Mouse (Mus musculus): ENCODE results near the gene Nepn. TPM values are rescaled to one million over a fixed set of nuclear protein-coding genes. Genes with fewer than 3 reads are reported as not detected.

The Nepn gene
- polyA plus RNA-seq, 1 experiment from 2014 or later, result not detected

- H3K36me3 ChIP-seq (ENCODE audit: control insufficient read depth, insufficient read depth, low read length), result no peaks in the 10 kb centered on the region
- no peak overlapping the region for H3K4me2 ChIP-seq (replicated peaks; ENCODE audit: low read depth, low read length)
- H3K27me3 ChIP-seq (ENCODE audit: control insufficient read depth, insufficient read depth, low read length), result no peaks in the 10 kb centered on the region
- no peaks in the 10 kb centered on the region for H3K9me3 ChIP-seq (ENCODE audit: control insufficient read depth, low read length)
- H3K4me3 ChIP-seq (ENCODE audit: low read depth, low read length), result no peak overlapping the region
- 92% methylated on average over 2 of the region's 2 CpGs for WGBS
- H3K4me1 ChIP-seq (replicated peaks; ENCODE audit: control insufficient read depth, insufficient read depth, low read length), result no peaks in the 10 kb centered on the region
- H3K9ac ChIP-seq (ENCODE audit: low read depth, low read length), result no peak overlapping the region
- DNase-seq (ENCODE audit: low spot score), result no peak
- no peak for ATAC-seq (ENCODE audit: low FRiP score)
- no peak overlapping the region for H3K27ac ChIP-seq (ENCODE audit: low read depth, low read length)
These were observed 12.3 kb upstream of the Nepn start for GRCm38 (mm10) chr10:52376422-52376821.

DNA sequence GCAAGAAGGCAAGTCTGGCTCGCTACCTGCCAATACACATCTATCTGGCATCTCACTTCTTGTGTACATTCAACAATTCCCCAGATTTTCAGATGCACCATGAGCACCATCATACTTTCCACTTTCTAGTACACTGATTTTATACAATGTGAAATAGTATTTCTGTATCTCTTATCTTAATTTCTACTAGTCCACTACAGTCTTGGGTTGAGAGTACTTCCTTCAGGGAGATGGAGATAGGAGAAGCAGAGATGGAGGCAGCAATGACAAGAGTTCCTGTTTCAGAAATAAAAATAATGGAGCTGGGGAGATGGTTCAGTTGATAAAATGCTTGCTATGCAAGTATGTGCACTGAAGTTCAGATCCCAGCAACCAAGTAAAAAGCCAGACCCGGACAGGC is 11.0 kb upstream of the Nepn start:
- Histone ChIP-seq H3K4me3 (ENCODE audit: low read depth, low read length) (no peak overlapping the region), H3K27ac (ENCODE audit: low read depth, low read length) (no peak overlapping the region), H3K9me3 (ENCODE audit: control insufficient read depth, low read length) (no peaks in the 10 kb centered on the region), H3K4me1 (replicated peaks; ENCODE audit: control insufficient read depth, insufficient read depth, low read length) (no peaks in the 10 kb centered on the region), H3K4me2 (replicated peaks; ENCODE audit: low read depth, low read length) (no peak overlapping the region), H3K27me3 (ENCODE audit: control insufficient read depth, insufficient read depth, low read length) (no peaks in the 10 kb centered on the region), H3K36me3 (ENCODE audit: control insufficient read depth, insufficient read depth, low read length) (no peaks in the 10 kb centered on the region), H3K9ac (ENCODE audit: low read depth, low read length) (no peak overlapping the region)
- no peak for ATAC-seq (ENCODE audit: low FRiP score)
- WGBS, result 92% methylated on average over 2 of the region's 2 CpGs
- DNase-seq (ENCODE audit: low spot score), result no peak

- Histone ChIP-seq H3K27me3 (ENCODE audit: control insufficient read depth, insufficient read depth, low read length) (no peaks in the 10 kb centered on the region), H3K9me3 (ENCODE audit: control insufficient read depth, low read length) (no peaks in the 10 kb centered on the region), H3K4me3 (ENCODE audit: low read depth, low read length) (peak overlapping the region; percentile 73), H3K27ac (ENCODE audit: low read depth, low read length) (peak overlapping the region; percentile 90), H3K4me2 (replicated peaks; ENCODE audit: low read depth, low read length) (peak overlapping the region; percentile 72), H3K9ac (ENCODE audit: low read depth, low read length) (peak overlapping the region; percentile 89), H3K4me1 (replicated peaks; ENCODE audit: control insufficient read depth, insufficient read depth, low read length) (no peaks in the 10 kb centered on the region), H3K36me3 (ENCODE audit: control insufficient read depth, insufficient read depth, low read length) (no peaks in the 10 kb centered on the region)
- whole genome bisulfite sequencing, result under 1% methylated on average over 19 of the region's 19 CpGs
- peak; percentile 78 for ATAC-seq (ENCODE audit: low FRiP score)
- no peak for DNase-seq (ENCODE audit: low spot score)
These were observed 7.4 kb upstream of the Nepn start for GRCm38 (mm10) chr10:52381321-52381801.

- under 1% methylated on average over 62 of the region's 71 CpGs for WGBS
- ATAC-seq (ENCODE audit: low FRiP score) (peak; percentile 98), DNase-seq (ENCODE audit: low spot score) (peak; percentile 99)
- H3K9me3 ChIP-seq (ENCODE audit: control insufficient read depth, low read length), result no peaks in the 10 kb centered on the region
- H3K27ac ChIP-seq (ENCODE audit: low read depth, low read length), result peak within 1 kb of the TSS; percentile 90
- no peaks in the 10 kb centered on the region for H3K36me3 ChIP-seq (ENCODE audit: control insufficient read depth, insufficient read depth, low read length)
- peak within 1 kb of the TSS; percentile 73 for H3K4me3 ChIP-seq (ENCODE audit: low read depth, low read length)
- no peaks in the 10 kb centered on the region for H3K4me1 ChIP-seq (replicated peaks; ENCODE audit: control insufficient read depth, insufficient read depth, low read length)
- peak within 1 kb of the TSS; percentile 89 for H3K9ac ChIP-seq (ENCODE audit: low read depth, low read length)
- H3K4me2 ChIP-seq (replicated peaks; ENCODE audit: low read depth, low read length), result peak within 1 kb of the TSS; percentile 72
- no peaks in the 10 kb centered on the region for H3K27me3 ChIP-seq (ENCODE audit: control insufficient read depth, insufficient read depth, low read length)
These were observed 6.8 kb upstream of the Nepn start, which contains the start of gene Gopc for GRCm38 (mm10) chr10:52381845-52382591. TSS of gene Gopc (minus strand) at chr10:52382124.

GRCm38 (mm10) chr10:52383022-52383421 is 5.8 kb upstream of the Nepn start:
- H3K27me3 ChIP-seq (ENCODE audit: control insufficient read depth, insufficient read depth, low read length), result no peaks in the 10 kb centered on the region
- 0 out of 2 replicates have a peak overlapping the region, but pooled peaks have one; percentile 65 for H3K4me2 ChIP-seq (replicated peaks; ENCODE audit: low read depth, low read length)
- no peak for DNase-seq (ENCODE audit: low spot score)
- no peaks in the 10 kb centered on the region for H3K9me3 ChIP-seq (ENCODE audit: control insufficient read depth, low read length)
- ATAC-seq (ENCODE audit: low FRiP score), result no peak
- no peak overlapping the region for H3K27ac ChIP-seq (ENCODE audit: low read depth, low read length)
- no peak overlapping the region; the same call in 1 of the 2 replicates for H3K9ac ChIP-seq (ENCODE audit: low read depth, low read length)
- H3K36me3 ChIP-seq (ENCODE audit: control insufficient read depth, insufficient read depth, low read length), result no peaks in the 10 kb centered on the region
- no peaks in the 10 kb centered on the region for H3K4me1 ChIP-seq (replicated peaks; ENCODE audit: control insufficient read depth, insufficient read depth, low read length)
- no peak overlapping the region; the same call in 1 of the 2 replicates for H3K4me3 ChIP-seq (ENCODE audit: low read depth, low read length)
- WGBS, result 82% methylated on average over 6 of the region's 6 CpGs

- Histone ChIP-seq H3K4me3 (ENCODE audit: low read depth, low read length) (no peak overlapping the region), H3K36me3 (ENCODE audit: control insufficient read depth, insufficient read depth, low read length) (no peaks in the 10 kb centered on the region), H3K4me2 (replicated peaks; ENCODE audit: low read depth, low read length) (no peak overlapping the region), H3K4me1 (replicated peaks; ENCODE audit: control insufficient read depth, insufficient read depth, low read length) (no peaks in the 10 kb centered on the region), H3K9ac (ENCODE audit: low read depth, low read length) (no peak overlapping the region), H3K27me3 (ENCODE audit: control insufficient read depth, insufficient read depth, low read length) (no peaks in the 10 kb centered on the region), H3K27ac (ENCODE audit: low read depth, low read length) (no peak overlapping the region), H3K9me3 (ENCODE audit: control insufficient read depth, low read length) (no peaks in the 10 kb centered on the region)
- ATAC-seq (ENCODE audit: low FRiP score) (no peak), DNase-seq (ENCODE audit: low spot score) (no peak)
- WGBS, result 94% methylated on average over 1 of the region's 1 CpGs
These were observed 5.2 kb upstream of the Nepn start for GRCm38 (mm10) chr10:52383522-52383921.

DNA sequence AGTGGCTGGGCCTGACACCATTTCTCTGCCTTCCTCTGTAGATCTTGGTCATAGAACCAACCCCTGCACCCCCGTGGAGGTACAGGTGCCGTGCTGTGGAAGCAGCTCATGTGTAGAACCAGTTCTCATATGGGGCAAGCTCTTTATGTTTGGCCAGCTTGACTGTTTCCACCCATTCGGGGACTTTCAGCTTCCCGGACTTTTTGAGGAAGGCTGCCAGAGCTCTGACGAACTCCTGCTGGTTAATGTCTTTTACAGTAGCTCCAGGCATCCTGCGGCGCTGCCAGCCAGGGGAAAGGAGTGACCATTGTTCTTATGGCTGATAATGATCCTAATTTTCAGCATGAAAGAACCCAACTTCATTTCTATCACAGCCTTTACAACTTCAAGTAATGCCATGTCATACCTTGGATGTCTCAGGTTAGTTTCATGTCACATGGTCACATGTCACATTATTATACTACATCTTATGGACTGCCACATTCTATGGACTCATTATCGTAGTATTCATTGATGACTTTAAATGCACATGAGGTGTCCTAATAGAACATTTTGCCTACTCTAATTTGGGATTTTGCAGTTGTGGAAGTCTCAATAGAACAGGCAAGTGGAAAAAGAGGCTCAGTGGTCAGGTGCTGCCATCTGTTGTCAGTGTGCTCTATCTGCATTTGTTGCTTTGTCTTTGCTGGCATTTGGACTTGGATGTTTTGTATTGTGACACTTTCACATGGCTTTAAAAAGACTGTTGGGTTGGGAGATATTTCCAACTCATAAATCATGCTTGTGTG is 3.8 kb upstream of the Nepn start:
- H3K9me3 ChIP-seq (ENCODE audit: control insufficient read depth, low read length), result no peaks in the 10 kb centered on the region
- 42% methylated on average over 8 of the region's 8 CpGs for WGBS
- H3K36me3 ChIP-seq (ENCODE audit: control insufficient read depth, insufficient read depth, low read length), result no peaks in the 10 kb centered on the region
- DNase-seq (ENCODE audit: low spot score), result peak; percentile 53
- H3K4me1 ChIP-seq (replicated peaks; ENCODE audit: control insufficient read depth, insufficient read depth, low read length), result no peaks in the 10 kb centered on the region
- no peak overlapping the region for H3K4me3 ChIP-seq (ENCODE audit: low read depth, low read length)
- ATAC-seq (ENCODE audit: low FRiP score), result no peak
- H3K4me2 ChIP-seq (replicated peaks; ENCODE audit: low read depth, low read length), result no peak overlapping the region
- H3K27ac ChIP-seq (ENCODE audit: low read depth, low read length), result no peak overlapping the region
- no peaks in the 10 kb centered on the region for H3K27me3 ChIP-seq (ENCODE audit: control insufficient read depth, insufficient read depth, low read length)
- H3K9ac ChIP-seq (ENCODE audit: low read depth, low read length), result no peak overlapping the region

- H3K9ac ChIP-seq (ENCODE audit: low read depth, low read length), result no peak overlapping the region
- H3K27me3 ChIP-seq (ENCODE audit: control insufficient read depth, insufficient read depth, low read length), result no peaks in the 10 kb centered on the region
- H3K36me3 ChIP-seq (ENCODE audit: control insufficient read depth, insufficient read depth, low read length), result no peaks in the 10 kb centered on the region
- no peak overlapping the region for H3K27ac ChIP-seq (ENCODE audit: low read depth, low read length)
- no peak for ATAC-seq (ENCODE audit: low FRiP score)
- H3K9me3 ChIP-seq (ENCODE audit: control insufficient read depth, low read length), result no peaks in the 10 kb centered on the region
- 76% methylated on average over 4 of the region's 4 CpGs for WGBS
- H3K4me2 ChIP-seq (replicated peaks; ENCODE audit: low read depth, low read length), result no peak overlapping the region
- no peak for DNase-seq (ENCODE audit: low spot score)
- no peak overlapping the region for H3K4me3 ChIP-seq (ENCODE audit: low read depth, low read length)
- H3K4me1 ChIP-seq (replicated peaks; ENCODE audit: control insufficient read depth, insufficient read depth, low read length), result no peaks in the 10 kb centered on the region
These were observed 1.6 kb upstream of the Nepn start for GRCm38 (mm10) chr10:52387192-52387591.
